Mouse (Mus musculus) left cerebral cortex, postnatal 36 days (tissue): ENCODE results near the gene Hist1h2br. TPM values are rescaled to one million over a fixed set of nuclear protein-coding genes. Genes with fewer than 3 reads are reported as not detected.
A peak's percentile ranks its signal among the peaks of the same experiment; 100 is the strongest.
"Not testable (repeated sequence)": the region's sequence is repeated elsewhere in the genome, so short reads cannot be mapped to it uniquely, and the experiment has no call there.

ENCODE experiments used
- DNase-seq, 2 experiments: peaks; one replicate each; pipeline ENCODE4 v3.0.0; 2021 to 2022; ENCODE audit warnings: low spot score in 2 of 2, mixed read lengths in 1 of 2
- intact Hi-C: fragments of 180-260 bp; cut with DNase I; formaldehyde crosslinking; loops from one replicate; pipeline ENCODE4 v1.15.1; 2025
- total RNA-seq, 2 experiments: library from RNA; stranded (reverse); gene quantifications; 2 replicates each; pipeline ENCODE4 v1.2.3; 2021

The Hist1h2br gene
- total RNA-seq, 2 experiments from 2014 or later = 35.5 to 38.8 TPM

- peak; percentile 28 to 44 for DNase-seq
- intact Hi-C loops = not testable (repeated sequence)
These were observed 1.8 kb upstream of the Hist1h2br start, which contains the start of gene Hist1h4n for GRCm38 (mm10) chr13:21831418-21832394. Gene Hist1h4n (minus strand): TSS chr13:21832196.

- intact Hi-C loops, DNase-seq: not testable (repeated sequence)
These were observed 7.0 kb downstream of the Hist1h2br start for GRCm38 (mm10) chr13:21840508-21840907.

GRCm38 (mm10) chr13:21846356-21846755 lies 12.8 kb downstream of the Hist1h2br start:
- intact Hi-C loops, DNase-seq: not testable (repeated sequence)

- intact Hi-C loops = no loop called here
- DNase-seq = no peak
These were observed 14.3 kb downstream of the Hist1h2br start for GRCm38 (mm10) chr13:21847883-21848282.

GRCm38 (mm10) chr13:21850696-21851095 lies 17.2 kb downstream of the Hist1h2br start:
- DNase-seq, intact Hi-C loops: not testable (repeated sequence)

GRCm38 (mm10) chr13:21852215-21852945 lies 18.8 kb downstream of the Hist1h2br start:
- intact Hi-C loops = no loop called here
- no peak for DNase-seq

GRCm38 (mm10) chr13:21855146-21855545 lies 21.6 kb downstream of the Hist1h2br start:
- intact Hi-C loops = no loop called here

GRCm38 (mm10) chr13:21855698-21856162 lies 22.2 kb downstream of the Hist1h2br start:
- intact Hi-C loops = no loop called here

More at GRCm38 (mm10) chr13:21855146-21855545, 21.6 kb downstream of the Hist1h2br start:
- peak; percentile 81 to 85 for DNase-seq

GRCm38 (mm10) chr13:21861608-21862007 lies 28.1 kb downstream of the Hist1h2br start:
- intact Hi-C loops = no loop called here
- DNase-seq = no peak

More at GRCm38 (mm10) chr13:21855698-21856162, 22.2 kb downstream of the Hist1h2br start:
- peak; percentile 29 to 35 for DNase-seq

GRCm38 (mm10) chr13:21865503-21865902 lies 32.0 kb downstream of the Hist1h2br start:
- intact Hi-C loops = not testable (repeated sequence)

GRCm38 (mm10) chr13:21880735-21881134 lies 47.2 kb downstream of the Hist1h2br start:
- intact Hi-C loops = no loop called here
- no peak for DNase-seq

More at GRCm38 (mm10) chr13:21865503-21865902, 32.0 kb downstream of the Hist1h2br start:
- DNase-seq = not testable (repeated sequence)

GRCm38 (mm10) chr13:21881878-21882669 lies 48.5 kb downstream of the Hist1h2br start:
- intact Hi-C loops = no loop called here
- peak; percentile 38 to 41 for DNase-seq

GRCm38 (mm10) chr13:21882760-21883405 lies 49.3 kb downstream of the Hist1h2br start:
- intact Hi-C loops = no loop called here
- DNase-seq = peak; percentile 51 to 63

GRCm38 (mm10) chr13:21883407-21883806 lies 49.9 kb downstream of the Hist1h2br start:
- intact Hi-C loops = no loop called here
- no peak for DNase-seq

GRCm38 (mm10) chr13:21884586-21884985 lies 51.0 kb downstream of the Hist1h2br start:
- no peak for DNase-seq
- intact Hi-C loops = no loop called here
